Mouse (Mus musculus) thymus, postnatal 14 days (tissue): ENCODE results near the gene Rab1a.
"Not testable (repeated sequence)": the region's sequence is repeated elsewhere in the genome, so short reads cannot be mapped to it uniquely, and the experiment has no call there.

Experiments used
- DNase-seq: peaks from one replicate; pipeline ENCODE4 v3.0.0; 2021

Rab1a gene

DNA sequence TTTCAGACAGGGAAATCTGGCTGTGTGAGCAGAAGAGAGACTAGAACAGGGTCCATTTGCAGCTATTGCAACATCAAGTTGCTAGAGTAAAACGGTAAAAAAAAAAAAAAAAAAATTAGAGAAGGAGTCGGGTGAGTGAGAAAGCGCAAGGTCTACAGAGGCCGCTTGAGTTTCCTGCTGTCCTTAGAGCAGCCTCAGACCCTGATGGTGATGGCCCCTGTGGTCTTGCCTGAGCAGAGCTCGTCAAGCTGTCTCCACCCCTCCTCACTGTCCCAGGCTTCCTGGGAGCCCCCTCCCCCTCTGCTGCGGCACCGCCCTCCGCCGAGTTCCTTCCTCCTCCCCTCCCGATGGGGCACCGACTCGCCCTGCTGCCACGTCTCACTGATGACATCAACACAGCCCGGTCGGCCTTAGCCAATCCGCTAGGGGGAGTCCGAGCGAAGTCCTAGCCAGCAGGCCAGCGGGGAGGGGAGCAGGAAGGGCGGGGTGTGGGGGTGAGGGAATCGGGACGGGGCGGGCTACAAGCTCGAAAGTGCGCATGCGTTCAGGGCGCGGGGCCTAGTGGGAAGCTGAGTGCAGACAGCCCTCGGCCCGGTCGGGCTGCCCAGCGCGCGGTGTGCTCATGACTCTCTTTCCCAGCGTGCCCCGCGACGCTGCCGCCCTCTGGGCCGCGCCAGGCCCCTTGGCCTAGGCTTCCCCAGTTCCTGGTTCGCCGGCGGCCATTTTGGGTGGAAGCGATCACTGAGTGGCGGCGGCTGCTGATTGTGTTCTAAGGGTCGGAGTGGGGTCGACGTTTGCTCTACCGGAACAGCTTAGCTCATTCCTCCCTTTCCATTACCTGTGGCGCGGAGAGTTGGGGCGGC, at the start of gene Rab1a:
TSS of gene Rab1a (plus strand) at position 720 of the 863 bp plus-strand sequence.
- DNase-seq: peak; percentile 100

- DNase-seq: no peak
Measured at GRCm38 (mm10) chr11:20152107-20152901, 48.9 kb upstream of the Rab1a start.

DNA sequence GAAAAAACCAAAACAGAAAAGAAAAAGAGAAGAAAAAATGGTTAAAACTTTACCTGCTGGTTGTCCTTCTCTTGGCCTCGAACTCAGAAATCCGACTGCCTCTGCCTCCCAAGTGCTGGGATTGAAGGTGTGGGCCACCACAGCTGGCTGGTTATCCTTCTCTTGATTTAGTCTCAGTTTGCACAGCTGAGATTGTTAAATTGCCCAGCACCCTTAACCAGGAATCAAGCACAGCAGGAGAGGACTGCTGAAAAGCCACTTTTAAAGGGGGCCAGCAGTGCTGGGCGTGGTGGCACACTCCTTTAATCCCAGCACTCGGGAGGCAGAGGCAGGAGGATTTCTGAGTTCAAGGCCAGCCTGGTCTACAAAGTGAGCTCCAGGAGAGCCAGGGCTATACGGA, 47.7 kb upstream of the Rab1a start:
- DNase-seq: not testable (repeated sequence)

DNA sequence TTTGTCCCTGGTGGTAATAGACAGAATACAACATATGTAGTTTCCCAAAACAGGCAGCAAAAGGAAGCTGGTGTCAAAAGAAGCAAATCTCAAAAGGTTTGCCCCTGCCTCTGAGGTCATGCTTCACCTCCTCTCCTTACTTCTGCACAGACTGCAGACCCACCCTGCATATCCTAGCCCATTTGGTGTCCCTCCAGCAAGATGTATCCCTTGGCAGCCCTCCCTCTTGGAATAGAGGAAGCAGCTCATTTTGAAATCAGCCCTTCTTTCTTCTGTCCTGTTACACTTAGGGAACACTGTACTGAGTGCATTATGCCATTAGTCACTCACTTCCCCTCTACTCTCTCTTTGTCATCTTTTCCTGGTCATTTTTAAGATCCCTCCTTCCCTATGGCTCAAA, 42.4 kb upstream of the Rab1a start:
- DNase-seq: no peak

DNA sequence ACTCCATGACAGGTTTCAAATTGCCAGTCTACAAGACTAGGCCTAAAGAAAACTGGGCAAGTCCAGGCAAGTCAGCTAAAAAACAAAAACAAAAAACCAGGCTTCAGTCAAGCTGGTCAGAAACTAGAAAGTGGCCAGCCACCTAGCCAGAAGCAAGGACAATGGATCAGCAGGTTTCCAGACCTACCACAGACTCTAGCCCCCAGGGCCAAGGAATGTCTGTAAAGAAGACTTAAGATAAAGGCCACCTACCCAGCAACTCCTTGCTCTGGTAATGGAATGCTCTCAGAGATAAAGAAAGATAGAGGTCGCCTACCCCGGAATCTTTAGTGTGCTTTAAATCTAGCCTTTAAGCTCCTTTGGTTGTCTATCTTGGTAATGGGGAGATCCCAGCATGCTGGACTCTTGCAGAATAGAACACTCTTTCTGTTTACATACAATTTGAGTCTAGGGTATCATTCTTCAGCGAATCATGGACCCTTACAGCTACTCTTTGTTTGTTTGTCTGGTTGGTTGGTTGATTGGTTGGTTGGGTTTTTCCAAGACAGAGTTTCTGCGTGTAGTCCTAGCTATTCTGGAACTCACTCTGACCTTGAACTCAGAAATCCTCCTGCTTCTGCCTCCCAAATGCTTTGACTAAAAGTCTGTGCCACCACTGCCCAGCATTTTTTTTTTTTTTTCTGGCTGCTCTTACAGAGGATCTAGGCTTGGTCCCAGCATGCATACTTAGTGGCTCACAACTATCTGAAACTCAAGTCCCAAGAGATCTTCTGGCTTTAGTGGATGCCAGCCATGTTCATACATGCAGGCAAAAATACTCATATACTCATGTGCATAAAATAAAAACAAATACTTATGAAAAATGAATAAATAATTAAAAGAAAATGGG, 36.0 kb upstream of the Rab1a start:
- DNase-seq: no peak

DNA sequence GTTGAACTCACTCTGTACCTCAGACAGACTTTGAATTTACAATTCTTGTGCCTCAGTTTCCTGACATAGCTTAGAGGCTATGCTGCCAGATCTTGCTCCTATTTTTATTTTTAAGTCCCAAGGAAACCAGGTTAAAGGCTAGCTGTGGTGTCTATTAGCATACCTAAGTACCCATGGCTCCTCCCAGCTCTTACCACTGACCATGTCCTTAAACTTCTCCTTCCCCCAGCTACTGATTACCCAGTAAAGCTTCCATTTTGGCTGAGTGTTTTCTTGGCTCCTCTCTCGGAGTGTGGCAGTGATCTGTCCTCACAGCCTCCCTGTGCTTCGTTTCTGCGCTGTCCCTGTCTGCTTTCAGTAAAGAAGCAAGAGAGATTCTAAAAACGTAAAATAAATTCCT, 35.2 kb upstream of the Rab1a start:
- no peak for DNase-seq

GRCm38 (mm10) chr11:20166476-20166875, 34.8 kb upstream of the Rab1a start:
- DNase-seq: not testable (repeated sequence)

- DNase-seq: no peak
Measured at GRCm38 (mm10) chr11:20168972-20169371, 32.3 kb upstream of the Rab1a start.

- DNase-seq: no peak
Measured at GRCm38 (mm10) chr11:20187271-20187670, 14.0 kb upstream of the Rab1a start.

DNA sequence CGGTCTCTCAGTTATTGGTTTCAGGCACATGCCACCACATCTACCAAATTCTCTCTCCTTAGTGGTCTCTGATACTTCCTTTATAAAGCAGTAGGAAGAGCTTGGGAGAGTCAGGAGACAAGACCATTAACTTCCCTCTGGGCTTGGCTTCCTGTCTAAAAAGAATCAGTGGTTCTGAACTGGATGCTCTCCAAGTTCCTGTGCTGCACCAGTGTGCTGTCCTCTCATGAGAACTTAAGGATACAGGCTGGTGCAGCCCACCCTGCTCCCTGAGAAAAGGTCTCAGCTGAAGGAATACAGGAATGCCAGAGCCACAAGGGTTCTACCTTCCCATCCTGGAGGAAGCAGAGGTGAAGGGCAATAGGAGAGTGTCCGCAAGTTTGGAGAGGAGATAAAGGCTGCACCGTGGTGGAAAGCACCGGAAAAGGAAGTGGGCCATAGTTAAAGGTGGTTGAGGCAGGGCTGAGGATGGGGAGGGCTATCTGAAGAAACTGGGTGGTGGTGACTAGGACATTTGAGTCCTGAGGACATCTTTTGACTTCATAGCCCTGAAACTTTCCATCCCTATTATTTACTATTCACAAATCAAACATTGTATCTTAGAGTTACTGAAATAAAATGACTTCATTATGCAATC, 8.0 kb upstream of the Rab1a start:
- no peak for DNase-seq

- peak; percentile 63 for DNase-seq
Measured at GRCm38 (mm10) chr11:20201661-20202101, 449 bp downstream of the Rab1a start.

DNA sequence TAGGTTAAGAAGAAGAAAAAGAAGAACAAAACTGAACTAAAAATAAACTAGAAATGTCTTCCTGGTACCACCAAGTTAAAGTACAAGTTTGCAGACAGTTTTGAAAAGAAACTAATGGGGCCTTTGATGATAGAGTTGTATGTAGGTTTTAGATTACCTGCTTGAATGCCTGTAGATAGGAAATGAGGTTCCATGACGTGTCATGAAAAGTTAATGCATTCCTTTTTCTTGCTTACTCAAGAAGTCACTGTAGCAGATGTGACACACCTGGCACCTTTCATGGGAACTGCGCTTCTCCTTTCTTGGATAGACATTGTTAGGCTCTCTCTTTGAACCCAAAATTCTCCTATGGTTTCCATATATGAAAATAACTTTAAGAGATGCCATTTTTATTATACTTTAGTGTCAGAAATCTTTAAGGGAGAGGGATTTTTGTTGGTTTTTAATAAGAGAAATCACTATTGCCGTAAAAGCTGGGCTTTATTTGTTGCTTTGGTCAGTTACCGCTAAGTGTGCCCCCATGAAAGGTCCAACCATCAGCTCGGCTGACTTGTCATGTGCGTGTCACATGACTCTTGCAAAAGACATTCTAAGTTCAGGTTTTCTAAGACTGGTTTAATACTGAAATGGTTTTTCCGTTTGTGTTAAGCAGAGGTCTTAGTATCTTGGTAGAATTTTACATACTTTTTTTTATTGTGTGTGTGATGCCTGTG, 1.2 kb downstream of the Rab1a start:
- DNase-seq: no peak

DNA sequence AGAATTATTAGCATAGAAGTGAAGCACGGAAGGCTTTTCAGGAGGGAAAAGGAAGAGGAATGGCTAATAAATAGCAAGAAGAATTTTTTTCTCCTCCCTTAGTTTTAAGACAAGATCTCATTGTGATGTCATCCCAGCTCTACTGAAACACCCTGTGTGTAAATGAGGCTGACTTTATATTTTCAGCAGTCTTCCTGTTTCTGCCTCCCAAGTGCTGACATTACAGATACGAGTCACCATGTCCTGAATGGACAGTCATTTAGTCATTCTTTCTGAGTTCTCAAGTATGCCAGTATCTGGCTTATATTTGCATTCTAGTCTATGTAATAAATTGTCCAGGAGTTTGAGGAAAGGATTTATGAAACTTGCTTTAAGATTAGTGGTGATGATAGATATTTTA, 3.1 kb downstream of the Rab1a start:
- no peak for DNase-seq

DNA sequence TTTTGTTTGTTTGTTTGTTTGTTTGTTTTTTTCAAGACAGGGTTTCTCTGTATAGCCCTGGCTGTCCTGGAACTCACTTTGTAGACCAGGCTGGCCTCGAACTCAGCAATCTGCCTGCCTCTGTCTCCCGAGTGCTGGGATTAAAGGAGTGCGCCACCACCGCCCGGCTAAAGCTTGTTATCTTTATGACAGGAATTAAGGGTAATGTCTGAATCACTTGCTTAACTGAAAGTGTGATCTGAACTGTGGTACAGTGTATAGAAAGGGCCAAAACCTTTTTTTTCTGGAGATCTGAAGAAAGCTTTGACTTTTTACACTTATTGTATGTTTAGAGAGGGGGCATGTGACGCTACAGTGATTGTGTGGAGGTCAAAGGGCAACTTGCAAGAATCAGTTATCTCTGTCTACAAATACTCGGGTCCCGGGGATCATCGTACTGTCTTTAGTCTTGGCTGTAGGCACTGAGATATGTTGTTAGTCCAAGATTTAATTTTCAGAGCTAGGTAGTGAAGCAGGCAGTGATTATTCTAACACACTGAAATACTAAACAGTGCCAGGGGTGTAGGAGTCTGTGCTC, 3.7 kb downstream of the Rab1a start:
- DNase-seq: no peak

DNA sequence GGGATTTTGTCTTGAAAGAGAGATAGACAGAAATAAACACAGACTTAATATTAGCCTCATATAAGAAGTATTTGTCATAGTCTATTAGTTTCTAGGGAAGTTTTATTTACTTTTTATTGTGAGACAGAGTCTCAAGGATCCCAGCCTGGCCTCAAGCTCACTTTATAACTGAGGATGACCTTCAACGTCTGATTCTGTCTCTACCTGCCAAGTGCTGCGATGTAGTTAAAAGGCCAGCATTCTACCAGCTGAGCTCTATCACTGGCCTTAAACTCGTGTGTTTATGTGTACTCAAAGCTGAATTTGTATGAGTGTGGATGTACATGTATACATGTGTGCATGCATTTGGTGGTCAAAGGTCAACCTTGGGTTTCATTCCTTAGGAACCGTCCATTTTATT, 4.3 kb downstream of the Rab1a start:
- no peak for DNase-seq

DNA sequence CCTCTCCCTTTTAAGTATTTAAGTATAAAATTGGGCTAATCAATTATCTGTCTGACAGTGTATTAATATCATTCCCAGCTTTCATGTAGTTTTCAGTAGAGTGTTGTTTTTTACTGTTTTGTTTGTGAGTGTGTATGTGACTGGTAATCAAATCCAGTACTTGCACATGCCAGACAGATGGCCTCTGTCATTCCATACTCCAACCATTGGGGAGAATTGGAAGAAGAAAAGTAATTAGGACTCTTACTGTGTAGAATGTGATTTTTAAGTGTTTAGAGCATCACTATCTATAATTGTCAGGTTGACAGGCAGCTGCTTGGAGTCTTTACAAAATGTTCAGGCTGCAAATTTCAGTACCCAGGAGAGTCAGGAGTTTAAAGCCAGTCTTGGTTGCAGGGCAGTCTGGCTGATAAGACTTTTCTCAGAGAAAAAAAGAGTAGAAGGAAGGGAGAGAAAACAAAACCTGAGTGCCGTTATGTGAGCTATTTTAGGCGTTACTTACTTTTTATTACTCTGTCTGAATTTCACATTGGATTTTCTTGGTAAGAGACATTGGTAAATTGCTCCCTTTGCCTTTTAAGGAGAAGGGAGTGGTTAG, 5.5 kb downstream of the Rab1a start:
- no peak for DNase-seq

GRCm38 (mm10) chr11:20207589-20207988, 6.4 kb downstream of the Rab1a start:
- DNase-seq: no peak

- DNase-seq: no peak
Measured at GRCm38 (mm10) chr11:20211838-20212237, 10.6 kb downstream of the Rab1a start.

DNA sequence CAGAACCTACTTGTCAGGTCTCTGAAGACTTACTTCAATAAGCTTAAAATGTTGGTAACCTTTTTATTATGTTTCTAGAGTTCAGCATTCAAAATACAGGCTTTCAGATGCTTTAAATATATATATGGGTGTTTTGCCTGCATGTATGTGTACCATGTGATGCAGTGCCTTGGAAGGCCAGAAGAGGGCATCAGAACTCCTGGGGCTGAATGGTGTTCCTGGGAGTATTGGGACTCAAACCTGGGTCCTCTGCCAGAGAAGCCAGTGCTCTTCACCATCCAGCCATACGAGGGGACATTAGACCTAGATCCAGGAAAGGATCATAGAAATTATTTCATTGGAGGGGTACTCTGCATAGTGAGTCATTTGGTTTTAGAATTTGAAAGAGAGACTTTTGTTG, 13.5 kb downstream of the Rab1a start:
- peak; percentile 51 for DNase-seq

GRCm38 (mm10) chr11:20216415-20216814, 15.2 kb downstream of the Rab1a start:
- DNase-seq: peak; percentile 31

DNA sequence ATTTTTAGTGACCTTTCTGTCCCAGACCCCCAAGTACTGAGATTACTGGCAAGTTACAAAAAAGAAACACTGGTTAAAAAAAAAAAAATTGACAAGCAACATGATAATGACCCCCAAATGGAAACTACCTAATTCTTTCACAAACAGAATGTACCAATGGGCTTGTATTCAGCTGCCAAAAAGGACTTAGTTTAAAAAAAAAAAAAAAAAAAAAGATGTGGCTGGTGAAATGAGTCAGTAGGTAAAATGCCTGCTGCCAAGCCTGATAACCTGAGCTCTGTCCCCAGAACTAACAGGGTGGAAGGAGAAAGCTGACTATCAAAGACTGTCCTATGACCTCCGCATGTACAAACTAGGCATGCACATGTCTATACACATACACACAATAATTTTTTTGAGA, 16.0 kb downstream of the Rab1a start:
- no peak for DNase-seq
